Mouse (Mus musculus): ENCODE results near the gene Lurap1l. TPM values are rescaled to one million over a fixed set of nuclear protein-coding genes. Genes with fewer than 3 reads are reported as not detected.

The Lurap1l gene
- 1 to 10 TPM in 1 of 2 experiments, under 1 TPM in 1; 0.92 to 1.5 TPM for total RNA-seq (2021)
- long read RNA-seq, experiment 1, transcript Lurap1l-201 (2 exons, 3,066 nt) = major isoform, 5 of 5 reads
- long read RNA-seq, experiment 1, partial matches to known transcripts = 0 of 5 reads
- long read RNA-seq, experiment 1, other reads (novel, unspliced or antisense) = 0 of 5 reads
- long read RNA-seq, experiment 2, partial matches to known transcripts = 0 of 4 reads
- long read RNA-seq, experiment 2, other reads (novel, unspliced or antisense) = 0 of 4 reads

DNA sequence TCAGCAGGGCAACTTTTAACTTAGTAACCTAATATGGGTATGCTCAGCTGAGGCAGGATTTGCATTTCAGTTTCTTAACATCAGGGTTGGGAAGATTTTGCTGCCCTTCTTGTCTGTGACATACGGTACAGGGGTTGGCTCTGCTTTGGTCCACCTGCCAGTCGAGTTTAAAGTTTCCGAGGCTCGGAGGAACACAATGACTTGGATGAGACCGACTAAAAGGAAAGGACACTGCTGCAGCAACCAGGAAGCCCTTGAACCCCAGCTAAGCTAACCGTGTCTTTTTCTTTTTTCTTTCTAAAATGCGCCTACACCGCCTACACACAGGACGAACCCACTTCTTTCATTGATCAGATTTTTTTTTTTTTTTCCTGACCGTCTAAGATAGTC, at the start of gene Lurap1l:
Lurap1l (plus strand) TSS at position 166 of the 390 bp plus-strand sequence.
- DNase-seq = peak; percentile 42 to 48

DNA sequence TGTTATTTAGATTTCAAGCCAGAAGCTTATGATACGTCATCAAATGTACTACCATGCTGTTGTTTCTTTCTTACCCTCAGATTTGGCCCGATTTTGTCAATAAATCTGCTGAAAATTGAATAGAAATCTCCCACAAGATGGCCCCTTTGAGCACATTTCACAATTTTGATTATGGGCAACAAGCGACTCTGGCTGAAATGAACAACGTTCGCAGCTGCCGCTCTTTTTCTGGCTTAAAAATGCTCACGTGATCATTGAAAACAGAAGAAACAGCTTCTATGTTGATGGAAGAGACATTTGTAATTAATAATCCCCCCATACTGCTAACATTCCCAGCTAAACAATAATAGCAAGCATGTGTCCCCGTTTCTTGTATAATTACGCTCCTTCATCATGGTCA, 47.5 kb upstream of the Lurap1l start:
- no peak for DNase-seq

DNA sequence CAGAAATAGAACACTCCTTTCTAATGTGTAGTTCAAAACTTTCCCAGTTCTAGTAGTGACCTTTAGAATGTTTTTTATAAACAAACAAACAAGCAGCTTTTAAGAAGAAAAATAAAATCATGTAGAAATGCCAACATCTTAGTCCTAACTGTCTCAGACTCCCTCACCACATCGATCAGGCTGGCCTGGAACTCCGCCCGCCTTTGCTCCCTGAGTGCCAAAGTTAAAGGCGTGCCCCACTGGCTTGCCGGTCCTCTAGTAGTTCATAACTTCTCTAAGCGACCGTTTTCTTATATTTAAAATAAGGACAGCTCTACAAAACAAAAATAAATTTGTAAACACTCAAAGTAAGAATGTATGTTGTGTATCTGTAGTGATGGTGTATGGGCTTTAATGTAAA, 46.5 kb upstream of the Lurap1l start:
- DNase-seq = no peak

GRCm38 (mm10) chr4:80864511-80864922, 45.9 kb upstream of the Lurap1l start:
- DNase-seq = no peak

DNA sequence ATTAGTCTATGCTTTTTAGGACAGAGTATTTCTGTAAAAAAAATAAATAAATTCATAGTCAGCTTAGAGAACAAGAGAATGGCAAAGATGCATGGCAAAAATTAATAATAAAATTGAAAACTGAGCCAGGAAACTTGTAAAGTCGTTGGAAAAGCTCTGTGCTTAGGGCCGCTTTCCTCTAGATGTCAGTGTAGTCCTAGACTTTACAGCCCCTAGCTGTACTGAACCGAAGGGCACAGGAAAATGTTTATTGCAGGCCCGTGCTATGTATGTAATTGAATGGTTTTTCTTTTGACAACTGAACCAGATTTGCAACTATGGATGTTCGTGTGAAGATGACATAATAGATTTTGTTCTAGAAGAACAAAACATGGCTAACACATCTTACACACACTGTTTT, 44.4 kb upstream of the Lurap1l start:
- DNase-seq = no peak

DNA sequence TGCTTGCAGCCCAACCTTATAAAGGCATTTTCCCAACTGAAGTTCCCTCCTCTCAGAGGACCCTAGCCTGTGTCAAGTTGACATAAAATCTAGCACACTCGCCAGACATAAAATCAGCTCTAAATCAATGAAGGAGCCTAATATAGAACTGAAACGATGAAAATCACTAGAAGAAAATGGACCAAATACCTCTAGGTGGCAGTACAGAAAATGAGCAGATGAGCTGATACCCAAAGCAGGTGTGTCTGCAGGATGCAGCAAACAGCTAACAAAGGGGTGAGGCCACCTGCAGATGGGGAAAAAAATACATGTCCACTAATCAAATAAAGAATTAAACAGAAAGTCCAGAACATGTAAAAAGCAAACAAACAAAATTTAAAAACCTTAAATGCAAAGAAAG, 40.8 kb upstream of the Lurap1l start:
- DNase-seq = no peak

DNA sequence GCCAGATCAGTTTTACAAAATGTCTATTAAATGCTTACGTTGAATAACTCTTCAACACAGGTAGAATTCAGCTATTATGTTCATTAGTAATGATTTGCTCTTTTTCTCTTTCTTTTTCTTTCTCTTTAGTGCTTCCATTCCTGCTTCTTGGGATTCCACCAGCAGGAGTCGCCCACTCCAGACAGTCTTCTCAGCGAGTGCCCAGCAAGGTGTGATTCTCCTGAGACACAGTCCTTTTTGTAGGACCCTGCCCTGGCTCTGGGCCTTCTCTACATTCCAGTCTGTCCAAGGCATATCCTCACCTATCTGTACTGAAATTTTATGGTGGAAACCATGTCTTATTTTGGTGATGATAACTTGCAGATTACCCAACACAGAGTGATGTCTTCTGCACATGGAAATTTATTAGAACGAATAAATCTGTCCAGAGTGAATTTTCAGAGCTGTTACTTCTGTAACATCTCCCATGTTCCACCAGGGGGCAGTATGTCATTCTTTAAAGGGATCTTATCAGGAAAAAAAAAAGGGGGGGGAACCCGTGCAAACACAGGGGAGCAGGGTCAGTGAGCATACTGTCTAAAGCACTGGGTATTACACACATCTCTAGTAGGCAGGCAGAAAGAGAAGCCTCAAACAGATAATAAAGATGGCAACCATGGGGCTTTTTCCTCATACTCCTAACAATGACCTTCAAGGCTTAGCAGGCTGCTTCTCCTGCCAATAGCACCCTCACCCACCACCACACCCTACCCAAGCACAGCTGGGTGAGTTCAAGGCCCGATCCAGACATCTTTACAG, 37.4 kb upstream of the Lurap1l start:
- peak in 1 of 2 experiments; percentile 18 for DNase-seq

GRCm38 (mm10) chr4:80874121-80874859, 36.2 kb upstream of the Lurap1l start:
- no peak for DNase-seq

DNA sequence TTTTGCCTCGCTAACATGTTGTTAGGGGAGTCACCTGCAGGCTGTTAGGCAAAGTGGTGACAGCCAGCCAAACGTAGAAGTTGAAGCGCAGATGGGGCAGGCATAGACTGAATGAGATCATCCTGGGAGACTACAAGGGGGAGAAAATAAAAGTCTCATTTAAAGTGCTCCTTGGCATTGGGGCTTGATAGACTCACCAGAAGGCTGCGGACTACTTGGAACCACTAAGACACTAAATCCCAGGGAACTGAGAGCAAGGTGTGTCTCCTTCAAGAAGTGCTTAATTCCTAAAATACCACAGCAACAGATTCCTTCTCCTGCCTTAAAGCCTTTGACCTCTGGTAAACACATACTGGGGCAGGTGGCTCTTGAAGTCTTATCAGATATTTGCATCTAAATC, 35.4 kb upstream of the Lurap1l start:
- DNase-seq = no peak

- no peak for DNase-seq
These were observed 28.3 kb upstream of the Lurap1l start for GRCm38 (mm10) chr4:80881996-80882599.

GRCm38 (mm10) chr4:80886631-80887030, 23.8 kb upstream of the Lurap1l start:
- DNase-seq = no peak

DNA sequence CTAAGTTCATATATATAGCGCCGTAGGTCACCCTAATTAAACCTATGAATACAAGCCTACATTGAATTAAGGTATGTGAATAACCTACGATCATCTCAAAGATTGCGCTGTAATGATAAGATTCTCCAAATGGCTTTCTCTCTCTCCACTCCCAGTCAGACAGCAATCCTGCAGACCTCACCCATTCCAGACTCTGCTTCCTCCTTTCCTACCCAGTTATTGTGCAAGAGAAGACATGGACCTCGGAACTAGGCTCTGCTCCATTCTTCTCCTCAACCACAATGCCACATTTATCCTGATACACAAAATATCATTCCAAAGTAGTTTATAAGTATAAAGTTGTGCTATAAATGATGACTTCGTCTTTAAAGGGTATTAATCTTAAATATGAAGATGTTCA, 19.4 kb upstream of the Lurap1l start:
- no peak for DNase-seq

DNA sequence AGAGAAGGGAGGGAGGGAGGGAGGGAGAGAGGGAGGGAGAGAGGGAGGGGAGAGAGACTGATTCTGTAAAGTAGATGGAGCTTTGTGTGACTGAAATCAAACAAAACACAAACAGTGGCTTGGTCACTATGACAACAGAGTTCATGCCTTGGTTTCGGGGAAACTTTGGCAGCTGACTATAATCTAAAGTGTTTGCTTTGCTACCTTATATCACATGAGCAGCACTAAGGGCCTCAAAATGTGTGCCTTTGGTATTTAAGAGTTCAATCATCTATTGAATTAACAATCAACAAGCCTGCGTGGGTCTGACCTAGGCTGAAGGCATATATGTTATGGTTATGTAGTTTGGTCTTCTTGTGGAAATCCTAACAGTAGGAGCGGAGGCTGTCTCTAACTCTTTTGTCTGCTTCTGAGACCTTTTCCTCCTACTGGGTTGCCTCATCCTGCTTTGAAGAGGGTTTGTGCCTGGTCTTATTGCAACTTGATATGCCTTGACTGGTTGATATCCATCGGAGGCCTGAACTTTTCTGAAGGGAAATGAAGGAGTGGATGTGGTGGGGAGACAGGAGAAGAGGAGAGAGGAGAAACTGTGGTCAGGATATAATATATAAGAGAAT, 15.1 kb upstream of the Lurap1l start:
- DNase-seq = no peak

GRCm38 (mm10) chr4:80906726-80907125, 3.7 kb upstream of the Lurap1l start:
- no peak for DNase-seq

DNA sequence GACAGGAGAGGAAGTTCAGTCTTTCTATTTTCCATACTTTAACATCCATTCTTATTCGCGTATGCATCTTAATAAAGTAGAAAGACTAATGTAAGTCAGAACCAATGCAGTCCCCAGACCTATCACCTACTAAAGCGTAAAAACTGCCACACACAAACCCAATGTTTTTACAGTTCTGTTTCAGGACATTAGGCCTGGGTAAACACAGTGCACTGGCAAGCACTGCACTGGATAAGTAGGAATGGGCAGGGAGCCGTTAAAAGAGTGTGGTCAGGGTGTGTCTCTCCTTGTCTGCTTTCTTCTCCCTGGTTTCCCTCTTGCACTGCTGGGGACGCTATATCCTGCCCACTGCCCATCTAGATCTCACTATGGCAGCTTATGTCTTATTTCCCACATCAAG, 2.5 kb upstream of the Lurap1l start:
- DNase-seq = no peak

DNA sequence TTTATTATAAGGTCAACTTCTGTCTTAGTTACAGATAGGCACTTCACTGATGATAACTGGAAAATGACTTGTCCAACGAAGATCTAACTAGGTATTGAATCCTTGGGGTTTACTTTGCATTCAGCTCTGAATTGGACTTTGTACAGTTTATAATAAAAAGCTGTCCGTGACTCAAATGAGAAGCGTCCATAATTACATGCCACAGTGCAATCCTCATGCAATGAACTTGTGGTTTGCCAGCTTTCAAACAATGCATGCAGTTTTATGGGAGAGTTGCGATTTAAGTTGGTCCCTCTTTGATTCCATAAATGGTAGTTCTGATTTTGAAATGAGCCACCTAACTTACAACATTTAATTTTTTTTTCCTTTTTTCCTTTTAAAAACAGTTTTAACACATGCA, 1.5 kb upstream of the Lurap1l start:
- no peak for DNase-seq

DNA sequence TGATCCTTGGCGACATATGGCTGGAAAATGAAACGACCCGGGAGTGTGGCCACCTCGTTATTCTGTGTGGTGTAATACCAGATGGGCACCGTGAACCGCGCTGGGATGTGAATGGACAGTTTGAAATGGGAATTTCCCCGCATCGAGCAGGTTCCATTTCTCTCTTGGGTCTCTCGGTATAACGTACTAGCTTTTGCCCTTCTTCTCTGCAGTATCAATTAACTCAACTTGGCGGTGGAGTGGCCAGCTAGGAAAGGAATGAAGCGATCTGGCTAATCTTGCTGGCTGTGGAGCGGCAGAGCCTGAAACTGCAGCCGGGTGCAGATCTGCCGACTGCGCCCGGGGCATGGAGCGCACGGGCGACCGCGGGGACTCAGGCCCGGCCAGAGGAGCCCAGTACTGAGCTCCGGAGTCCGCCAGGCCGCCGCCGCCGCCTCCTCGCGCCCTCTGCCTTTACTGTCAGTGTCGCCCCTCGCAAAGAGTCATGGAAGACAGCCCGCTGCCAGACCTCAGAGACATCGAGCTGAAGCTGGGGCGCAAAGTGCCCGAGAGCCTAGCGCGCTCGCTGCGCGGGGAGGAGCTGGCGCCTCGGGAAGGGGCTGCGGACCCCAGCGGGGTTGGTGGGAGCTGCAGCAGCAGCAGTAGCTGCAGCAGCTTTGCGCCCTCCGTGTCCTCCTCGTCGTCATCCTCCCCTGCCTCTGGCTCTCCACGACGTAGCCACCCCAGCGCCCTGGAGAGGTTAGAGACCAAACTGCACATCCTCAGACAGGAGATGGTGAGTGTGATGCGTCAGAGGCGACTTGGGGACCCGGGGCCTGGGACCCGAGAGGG, 640 bp downstream of the Lurap1l start:
- peak; percentile 25 to 49 for DNase-seq

- DNase-seq = peak; percentile 77 to 82
These were observed 1.5 kb downstream of the Lurap1l start for GRCm38 (mm10) chr4:80911706-80912540.

DNA sequence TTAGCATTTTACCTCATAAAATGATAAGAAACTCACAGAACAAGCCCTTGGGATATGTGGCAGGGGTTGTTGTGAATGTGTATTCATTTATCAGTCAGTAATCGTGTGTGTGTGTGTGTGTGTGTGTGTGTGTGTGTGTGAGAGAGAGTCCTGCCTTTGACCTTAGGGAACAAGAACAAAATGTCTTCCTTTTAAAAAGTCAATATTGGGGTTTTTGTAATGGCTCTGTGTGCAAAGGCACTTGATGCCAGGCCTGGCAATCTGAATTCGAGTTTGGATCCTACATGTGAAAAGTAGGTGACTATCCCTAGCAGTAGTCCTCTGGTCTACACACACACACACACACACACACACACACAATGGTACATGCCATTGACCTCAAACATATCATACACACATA, 4.8 kb downstream of the Lurap1l start:
- no peak for DNase-seq

DNA sequence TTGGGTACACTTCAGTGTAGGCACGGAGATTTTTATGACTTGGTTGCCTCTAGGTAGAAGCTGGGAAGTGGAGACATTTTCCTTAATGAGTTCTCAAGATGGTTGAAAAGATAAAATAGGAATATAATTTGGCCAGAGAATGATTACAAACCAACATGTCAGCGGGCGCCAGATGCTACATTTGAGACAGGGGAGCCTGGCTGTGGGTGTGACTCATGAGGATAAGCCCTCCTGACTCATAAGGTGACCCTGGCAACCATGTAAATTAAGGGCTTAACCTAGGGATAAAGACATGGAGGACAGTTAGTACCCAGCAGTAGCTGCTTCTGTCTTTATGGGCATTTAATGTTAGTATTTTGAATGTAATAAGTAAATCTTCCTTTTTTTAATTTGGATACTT, 6.2 kb downstream of the Lurap1l start:
- DNase-seq = peak in 1 of 2 experiments; percentile 4

All from heart, adult 18-20 months (tissue).